Mouse (Mus musculus): ENCODE measurements around the gene Tas2r144. TPM values are rescaled to one million over a fixed set of nuclear protein-coding genes. Genes with fewer than 3 reads are reported as not detected.

Tas2r144 gene
- total RNA-seq, 2 experiments from 2014 or later = not detected

DNA sequence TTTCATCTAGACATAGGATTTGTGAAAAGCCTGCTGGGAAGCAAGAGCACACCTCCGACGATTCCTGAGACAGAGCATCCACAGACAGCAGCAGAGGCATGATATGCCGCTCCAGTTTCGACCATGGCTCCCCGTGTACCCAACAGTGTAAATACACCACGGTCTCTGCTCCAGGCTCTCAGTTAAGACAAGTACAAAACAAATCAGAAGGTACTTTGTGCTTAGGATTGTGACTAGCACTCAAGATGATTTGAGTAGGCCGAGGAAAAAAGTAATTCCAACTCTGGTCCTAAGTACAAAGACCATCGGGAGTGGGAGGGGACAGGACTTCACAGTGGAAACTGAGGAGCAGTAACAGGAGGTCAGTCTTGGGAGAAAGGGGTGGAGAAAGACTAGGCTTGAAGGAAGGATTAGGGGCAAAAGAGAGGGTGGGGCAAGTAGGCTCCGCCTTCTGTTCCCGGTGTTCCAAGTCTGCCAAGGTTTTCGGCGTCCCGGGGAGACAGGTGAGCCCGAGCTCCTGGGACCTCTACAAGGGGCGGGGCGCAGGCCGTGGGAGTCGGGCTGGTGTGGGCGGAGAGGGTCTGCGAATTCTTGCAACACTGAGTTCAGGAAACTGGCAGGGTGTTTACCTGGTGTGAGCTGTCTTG, 46.5 kb downstream of the Tas2r144 start, which contains the start of gene Tmem139:
Gene Tmem139 (plus strand): TSS at position 447 of the 647 bp plus-strand sequence.
- intact Hi-C loops (cut with DNase I) = no loop called here
- DNase-seq = no peak

DNA sequence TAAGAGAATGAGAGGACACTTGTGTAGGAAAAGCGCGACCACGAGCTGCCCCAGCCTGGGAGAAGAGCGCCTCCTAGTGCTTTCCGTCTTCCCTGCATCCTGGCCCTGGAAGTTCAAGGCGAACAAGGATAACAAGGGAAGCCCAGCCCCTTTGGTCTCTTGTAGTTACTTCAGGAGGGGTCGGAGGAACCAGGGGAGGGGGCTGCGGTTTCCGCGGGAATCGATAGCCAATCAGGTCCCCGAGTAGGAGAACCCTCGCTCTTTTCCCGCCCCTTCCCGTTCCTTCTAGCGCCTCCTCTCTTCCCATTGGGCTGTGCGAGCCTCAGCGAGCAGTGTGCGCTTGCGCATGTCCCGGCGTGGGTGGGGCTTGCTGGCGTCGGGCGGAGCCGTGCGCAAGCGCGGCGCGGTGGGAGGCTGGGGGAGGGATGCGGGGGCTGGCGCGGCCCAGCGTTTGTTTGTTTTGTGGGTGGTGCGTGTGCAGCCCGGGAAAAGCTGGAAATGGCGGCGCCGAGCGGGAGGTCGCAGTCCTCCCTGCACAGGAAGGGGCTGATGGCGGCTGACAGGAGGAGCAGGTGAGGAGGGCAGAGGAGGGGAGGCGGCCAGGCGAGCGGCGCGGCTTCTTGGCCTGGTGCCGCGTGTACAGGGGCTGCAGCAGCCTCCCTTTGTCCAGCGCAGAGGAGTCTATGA, 49.6 kb downstream of the Tas2r144 start, which contains the start of gene Casp2:
Gene Casp2 (plus strand): TSS at position 360 of the 687 bp plus-strand sequence.
- peak; percentile 95 to 97 for DNase-seq
- intact Hi-C loops (cut with DNase I) = loop anchor here (1.0 to 2.0 kb wide), 2 partner anchors 18 to 36 kb away; no protein-coding TSS in a partner anchor

Other genes starting within 250 kb of the Tas2r144 start
- not detected for gene Sval3, start 247.2 kb upstream of the Tas2r144 start, total RNA-seq (2021)
- gene Sva, start 176.9 kb upstream of the Tas2r144 start, total RNA-seq (2021) = not detected
- not detected for gene Tas2r139, start 74.4 kb upstream of the Tas2r144 start, total RNA-seq (2021)
- 100 to 1,000 TPM; 135 to 146 TPM for gene Gstk1, start 30.6 kb downstream of the Tas2r144 start, total RNA-seq (2021)
- under 1 TPM in 1 of 2 experiments, not detected in 1; 0.25 TPM for gene Tmem139, start 46.6 kb downstream of the Tas2r144 start, total RNA-seq (2021)
- 10 to 100 TPM; 10.8 to 11.3 TPM for gene Casp2, start 49.7 kb downstream of the Tas2r144 start, total RNA-seq (2021)
- 1 to 10 TPM; 4.3 to 5.8 TPM for gene Clcn1, start 71.4 kb downstream of the Tas2r144 start, total RNA-seq (2021)
- gene Fam131b, start 109.3 kb downstream of the Tas2r144 start, total RNA-seq (2021) = under 1 TPM; 0.54 to 0.89 TPM
- 10 to 100 TPM; 57.9 to 62.6 TPM for gene Zyx, start 134.3 kb downstream of the Tas2r144 start, total RNA-seq (2021)
- under 1 TPM; 0.16 to 0.33 TPM for gene Epha1, start 157.9 kb downstream of the Tas2r144 start, total RNA-seq (2021)
- not detected for gene Tas2r143, start 184.9 kb downstream of the Tas2r144 start, total RNA-seq (2021)
- under 1 TPM in 1 of 2 experiments, not detected in 1; 0.24 TPM for gene Tas2r135, start 190.1 kb downstream of the Tas2r144 start, total RNA-seq (2021)
- under 1 TPM in 1 of 2 experiments, not detected in 1; 0.30 TPM for gene Tas2r126, start 219.2 kb downstream of the Tas2r144 start, total RNA-seq (2021)
- gene Olfr458, start 249.9 kb downstream of the Tas2r144 start, total RNA-seq (2021) = not detected

All from heart, postnatal 36 days (tissue).